ENCODE assay signal across 9 mouse cellular contexts in genomic region chr14:46790303-46790702, GRCm38 (mm10). TPM values are rescaled to one million over a fixed set of nuclear protein-coding genes. Genes with fewer than 3 reads are reported as not detected.
DNase-seq lines count a peak whose midpoint lies in the region; TF ChIP-seq lines count a peak whose summit lies in the region.
"Had no signal": no experiment of that assay in that cellular context is flagged by ENCODE, and none has a peak within 500 bp of the region (broad histone marks: within the 10 kb centered on the region; RNA-seq: fewer than 3 reads in every experiment).

No protein-coding gene starts in this region.

- no peaks in the 10 kb centered on the region for H3K27me3 ChIP-seq in MEL (ENCODE audit: control insufficient read depth in 1 of 2, insufficient read depth in 2 of 2, low read length in 2 of 2)
- H3K27me3 ChIP-seq: midbrain, embryonic 12.5 days had no signal

- TF ChIP-seq CTCF in left cerebral cortex, adult 2 months (IDR thresholded peaks at IDR 0.05), result peak; percentile 31
- TF ChIP-seq CTCF in MEL (IDR thresholded peaks at IDR 0.05 in 2 of 3, conservative IDR thresholded peaks at IDR 0.05 in 1 of 3; ENCODE audit: control insufficient read depth in 1 of 3, insufficient read depth in 1 of 3, low read depth in 2 of 3, low read length in 3 of 3, poor library complexity in 1 of 3, severe bottlenecking in 1 of 3), result peak; percentile 52 to 66 (median 65)

- TF ChIP-seq EP300 in MEL (IDR thresholded peaks at IDR 0.05; ENCODE audit: low read depth in 1 of 2, low read length in 2 of 2), result no peak

- peak; percentile 24 for TF ChIP-seq RAD21 in MEL (IDR thresholded peaks at IDR 0.05; ENCODE audit: low read depth, low read length)

- H3K79me2 ChIP-seq in MEL (ENCODE audit: control insufficient read depth, insufficient read depth, low read length, poor library complexity), result peaks cover 20% of the 10 kb centered on the region

- intact Hi-C loops in left cerebral cortex, adult 2 months (cut with DNase I), result no loop called here
- intact Hi-C loops in left cerebral cortex, postnatal 36 days (cut with DNase I), result no loop called here

- no peaks in the 10 kb centered on the region for H3K9me3 ChIP-seq in MEL (replicated peaks; ENCODE audit: insufficient read depth, low read length)
- H3K9me3 ChIP-seq: midbrain, embryonic 12.5 days had no signal

- no peak for TF ChIP-seq POLR2A in MEL (IDR thresholded peaks at IDR 0.05; ENCODE audit: control insufficient read depth in 1 of 2, insufficient read depth in 1 of 2, low read depth in 1 of 2, low read length in 2 of 2, poor library complexity in 1 of 2)

- peaks cover 0 to 2% of the 10 kb centered on the region in 2 experiments; a peak in 2 of 4 replicates for H3K36me3 ChIP-seq in MEL (ENCODE audit: control insufficient read depth in 1 of 2, insufficient read depth in 2 of 2, low read length in 2 of 2)
- H3K36me3 ChIP-seq: midbrain, embryonic 12.5 days had no signal

- H3K9ac ChIP-seq in MEL (ENCODE audit: control insufficient read depth, low read depth, low read length, poor library complexity, severe bottlenecking), result no peak overlapping the region
- H3K9ac ChIP-seq: midbrain, embryonic 12.5 days had no signal

- no peak for DNase-seq in left cerebral cortex, adult 2 months (ENCODE audit: extremely low spot score in 1 of 2, low spot score in 2 of 2)
- DNase-seq in left cerebral cortex, postnatal 36 days (ENCODE audit: low spot score in 2 of 2), result no peak
- peak; percentile 78 for DNase-seq in MEL (ENCODE audit: low read depth, low spot score)
- peak; percentile 59 for DNase-seq in induced T-regulatory cell, adult 2 months (ENCODE audit: low read depth)
- DNase-seq in testis, postnatal 10 days (ENCODE audit: low spot score), result peak; percentile 37
- DNase-seq in layer of hippocampus, adult 11-12 months (ENCODE audit: low spot score), result no peak
- DNase-seq in urinary bladder, adult 18-20 months (ENCODE audit: low spot score in 2 of 2), result no peak

- no peak overlapping the region for H3K27ac ChIP-seq in left cerebral cortex, adult 2 months
- no peak overlapping the region for H3K27ac ChIP-seq in MEL (ENCODE audit: control insufficient read depth, low read depth, low read length)
- H3K27ac ChIP-seq: midbrain, embryonic 12.5 days had no signal

- peaks cover 2 to 16% of the 10 kb centered on the region in 2 experiments; a peak in 3 of 4 replicates for H3K4me1 ChIP-seq in MEL (ENCODE audit: control insufficient read depth in 1 of 2, insufficient read depth in 2 of 2, low read length in 2 of 2)

- H3K4me3 ChIP-seq in left cerebral cortex, adult 2 months, result no peak overlapping the region
- no peak overlapping the region for H3K4me3 ChIP-seq in MEL (ENCODE audit: control insufficient read depth in 1 of 2, insufficient read depth in 1 of 2, low read depth in 2 of 2, low read length in 2 of 2)
- H3K4me3 ChIP-seq: erythroblast, embryonic 14.5 days; midbrain, embryonic 12.5 days had no signal

TF ChIP-seq in MEL, 35 proteins besides CTCF, POLR2A, EP300 and RAD21:
- TF ChIP-seq SMC3 (IDR thresholded peaks at IDR 0.05; ENCODE audit: low read depth, low read length) (peak; percentile 44), ELF1 (IDR thresholded peaks at IDR 0.05; ENCODE audit: low read depth, low read length) (no peak), GATA1 (IDR thresholded peaks at IDR 0.05; ENCODE audit: low read depth, low read length) (peak; percentile 66; the same call in 1 of the 2 replicates), TBP (IDR thresholded peaks at IDR 0.05; ENCODE audit: low read depth, low read length) (no peak), NRF1 (IDR thresholded peaks at IDR 0.05; ENCODE audit: insufficient read depth, low read depth, low read length, poor library complexity, severe bottlenecking) (no peak)

RNA-seq across cellular contexts. Expression of gene Cnih1, which starts 2.1 kb away (rescaled TPM):
- total RNA-seq in left cerebral cortex, adult 2 months (2021), result 10 to 100 TPM; 80.1 to 80.9 TPM
- total RNA-seq in left cerebral cortex, postnatal 36 days (2021), result 10 to 100 TPM; 72.9 to 85.2 TPM
- 49.3 and 50.6 TPM in 2 replicates for total RNA-seq in MEL (2012; rRNA removed)
- 100 to 1,000 TPM in 1 of 2 experiments, not detected in 1; 155 TPM for polyA plus RNA-seq in MEL (2012; ENCODE audit: insufficient read depth in 1 of 2, insufficient read length in 2 of 2, low read depth in 1 of 2, low replicate concordance in 2 of 2, missing spikeins in 1 of 2)

RNA-seq across cellular contexts. Expression of gene Cdkn3, which starts 30.0 kb away (rescaled TPM):
- 1 to 10 TPM; 1.1 to 1.2 TPM for total RNA-seq in left cerebral cortex, adult 2 months (2021)
- total RNA-seq in left cerebral cortex, postnatal 36 days (2021), result 1 to 10 TPM in 1 of 2 experiments, under 1 TPM in 1; 0.89 to 2.7 TPM
- 15.7 and 17.6 TPM in 2 replicates for total RNA-seq in MEL (2012; rRNA removed)
- polyA plus RNA-seq in MEL (2012; ENCODE audit: insufficient read depth in 1 of 2, insufficient read length in 2 of 2, low read depth in 1 of 2, low replicate concordance in 2 of 2, missing spikeins in 1 of 2), result 10 to 100 TPM in 1 of 2 experiments, not detected in 1; 19.6 TPM

RNA-seq across cellular contexts. Expression of gene Gmfb, which starts 31.7 kb away (rescaled TPM):
- total RNA-seq in left cerebral cortex, adult 2 months (2021), result 100 to 1,000 TPM; 131 to 133 TPM
- total RNA-seq in left cerebral cortex, postnatal 36 days (2021), result 100 to 1,000 TPM; 133 to 145 TPM
- total RNA-seq in MEL (2012; rRNA removed), result 53.0 and 59.6 TPM in 2 replicates
- polyA plus RNA-seq in MEL (2012; ENCODE audit: insufficient read depth in 1 of 2, insufficient read length in 2 of 2, low read depth in 1 of 2, low replicate concordance in 2 of 2, missing spikeins in 1 of 2), result 10 to 100 TPM in 1 of 2 experiments, not detected in 1; 55.6 TPM

RNA-seq across cellular contexts. Expression of gene Cgrrf1, which starts 41.6 kb away (rescaled TPM):
- 10 to 100 TPM; 33.2 to 34.9 TPM for total RNA-seq in left cerebral cortex, adult 2 months (2021)
- total RNA-seq in left cerebral cortex, postnatal 36 days (2021), result 10 to 100 TPM; 34.5 to 36.3 TPM
- total RNA-seq in MEL (2012; rRNA removed), result 18.3 and 19.3 TPM in 2 replicates
- 10 to 100 TPM in 1 of 2 experiments, not detected in 1; 26.2 TPM for polyA plus RNA-seq in MEL (2012; ENCODE audit: insufficient read depth in 1 of 2, insufficient read length in 2 of 2, low read depth in 1 of 2, low replicate concordance in 2 of 2, missing spikeins in 1 of 2)

Comparison
In these comparisons a context has a peak if more than half of its experiments do, and no peak if none do; other contexts are left out.
1. DNase-seq: peak in MEL (single experiment), induced T-regulatory cell, adult 2 months (single experiment) and testis, postnatal 10 days (single experiment); none in left cerebral cortex, adult 2 months (0 of 2), left cerebral cortex, postnatal 36 days (0 of 2), layer of hippocampus, adult 11-12 months (single experiment) and urinary bladder, adult 18-20 months (0 of 2).